Mouse (Mus musculus) adrenal gland, postnatal 10 days (tissue): Measurements from ENCODE around the gene Rbm17. TPM values are rescaled to one million over a fixed set of nuclear protein-coding genes. Genes with fewer than 3 reads are reported as not detected.
"Not testable (repeated sequence)": the region's sequence is repeated elsewhere in the genome, so short reads cannot be mapped to it uniquely, and the experiment has no call there.

ENCODE experiments used
- DNase-seq: peaks from one replicate; pipeline ENCODE4 v3.0.0; 2021; ENCODE audit warnings: mixed read lengths
- total RNA-seq, 2 experiments: library from RNA; stranded (reverse); gene quantifications; 2 replicates each; pipeline ENCODE4 v1.2.3; 2021

Rbm17 gene
- total RNA-seq, 2 experiments from 2014 or later = 116 to 118 TPM

- DNase-seq = no peak
Observed at GRCm38 (mm10) chr2:11544342-11544741, 59.6 kb downstream of the Rbm17 start.

GRCm38 (mm10) chr2:11543158-11543557 is 60.8 kb downstream of the Rbm17 start:
- DNase-seq = no peak

GRCm38 (mm10) chr2:11542640-11543039 is 61.3 kb downstream of the Rbm17 start:
- peak; percentile 87 for DNase-seq

- DNase-seq = no peak
Observed at GRCm38 (mm10) chr2:11542121-11542520, 61.8 kb downstream of the Rbm17 start.

- not testable (repeated sequence) for DNase-seq
Observed at GRCm38 (mm10) chr2:11541528-11541927, 62.4 kb downstream of the Rbm17 start.

GRCm38 (mm10) chr2:11535966-11536365 is 68.0 kb downstream of the Rbm17 start:
- DNase-seq = no peak

Other genes with a start within 250 kb of the Rbm17 start
- 100 to 1,000 TPM; 107 to 116 TPM for gene Pfkfb3, start 50.1 kb downstream of the Rbm17 start, total RNA-seq
- not detected for gene Gm17490, start 22.1 kb upstream of the Rbm17 start, total RNA-seq
- under 1 TPM; 0.48 to 0.66 TPM for gene Il2ra, start 38.7 kb upstream of the Rbm17 start, total RNA-seq
- gene Il15ra, start 101.1 kb upstream of the Rbm17 start, total RNA-seq = 10 to 100 TPM; 41.5 to 58.8 TPM
- gene Fbh1, start 173.4 kb upstream of the Rbm17 start, total RNA-seq = 100 to 1,000 TPM in 1 of 2 experiments, 10 to 100 TPM in 1; 92.3 to 120 TPM
- gene Ankrd16, start 173.7 kb upstream of the Rbm17 start, total RNA-seq = 10 to 100 TPM; 36.5 to 59.7 TPM